Mouse (Mus musculus): ENCODE measurements around the gene Btnl10. TPM values are rescaled to one million over a fixed set of nuclear protein-coding genes. Genes with fewer than 3 reads are reported as not detected.

The Btnl10 gene
- polyA plus RNA-seq, 1 experiment from 2014 or later: 0.80 TPM

DNA sequence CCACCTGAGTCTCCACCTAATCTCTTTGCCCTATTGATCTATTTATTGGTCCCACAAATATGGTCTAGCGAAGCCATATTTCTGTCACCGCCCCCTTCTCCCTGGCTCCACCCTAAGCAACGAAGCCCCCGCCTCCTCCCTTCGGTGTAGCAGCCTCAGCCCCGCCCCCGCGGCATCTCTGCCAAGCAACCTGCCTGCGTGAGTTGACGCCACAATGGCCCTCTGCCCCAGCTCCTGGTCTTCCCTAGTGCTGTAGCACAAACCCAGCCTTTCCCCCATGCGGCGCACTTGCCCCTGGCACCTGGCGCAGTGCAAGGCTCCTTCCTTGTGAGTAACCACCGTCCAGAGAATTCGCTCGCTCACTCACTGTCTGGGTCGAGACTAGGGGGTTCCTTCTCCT, 45.8 kb downstream of the Btnl10 start:
- peaks cover 5% of the 10 kb centered on the region; the same call in 1 of the 2 replicates for H3K4me1 ChIP-seq (ENCODE audit: control insufficient read depth, insufficient read depth, low read length)
- peaks cover 20% of the 10 kb centered on the region for H3K27me3 ChIP-seq (ENCODE audit: control insufficient read depth, insufficient read depth, low read length)
- H3K36me3 ChIP-seq (ENCODE audit: control insufficient read depth, insufficient read depth, low read length): no peaks in the 10 kb centered on the region
- peaks cover 6% of the 10 kb centered on the region for H3K9me3 ChIP-seq (replicated peaks; ENCODE audit: control insufficient read depth, low read length)
- no peak overlapping the region for H3K4me2 ChIP-seq (ENCODE audit: low read depth, low read length)
- H3K27ac ChIP-seq (ENCODE audit: low read length): no peak overlapping the region
- no peak overlapping the region for H3K9ac ChIP-seq (ENCODE audit: low read length)
- ATAC-seq (ENCODE audit: insufficient read depth, low FRiP score): no peak
- H3K4me3 ChIP-seq (replicated peaks; ENCODE audit: low read length): no peak overlapping the region
- 37% methylated on average over 17 of the region's 17 CpGs for WGBS

DNA sequence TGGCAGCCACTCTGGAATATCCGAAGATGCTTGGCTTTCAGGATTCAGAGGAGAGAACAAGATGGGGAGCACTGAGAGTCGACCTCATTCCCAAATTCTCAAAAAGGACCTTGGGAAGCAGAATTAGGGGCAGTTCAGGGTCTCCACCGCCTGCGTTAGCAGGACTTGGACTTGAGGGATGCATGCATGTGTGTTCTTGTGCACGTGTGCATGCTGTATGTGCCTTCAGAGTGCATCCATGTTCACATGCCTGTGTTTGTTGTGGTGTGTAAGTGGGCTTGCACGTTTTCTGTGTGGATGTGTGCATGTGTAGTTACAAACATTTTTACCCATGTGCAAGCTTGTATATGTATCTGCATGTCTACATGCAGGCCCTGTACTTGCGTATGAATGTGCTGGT, 46.5 kb downstream of the Btnl10 start:
- Histone ChIP-seq H3K4me3 (replicated peaks; ENCODE audit: low read length) (no peak overlapping the region), H3K36me3 (ENCODE audit: control insufficient read depth, insufficient read depth, low read length) (no peaks in the 10 kb centered on the region), H3K27ac (ENCODE audit: low read length) (no peak overlapping the region), H3K4me2 (ENCODE audit: low read depth, low read length) (no peak overlapping the region), H3K9me3 (replicated peaks; ENCODE audit: control insufficient read depth, low read length) (peaks cover 6% of the 10 kb centered on the region), H3K9ac (ENCODE audit: low read length) (no peak overlapping the region), H3K4me1 (ENCODE audit: control insufficient read depth, insufficient read depth, low read length) (peaks cover 5% of the 10 kb centered on the region; the same call in 1 of the 2 replicates), H3K27me3 (ENCODE audit: control insufficient read depth, insufficient read depth, low read length) (peaks cover 20% of the 10 kb centered on the region)
- ATAC-seq (ENCODE audit: insufficient read depth, low FRiP score): no peak
- WGBS: 81% methylated on average over 7 of the region's 7 CpGs

DNA sequence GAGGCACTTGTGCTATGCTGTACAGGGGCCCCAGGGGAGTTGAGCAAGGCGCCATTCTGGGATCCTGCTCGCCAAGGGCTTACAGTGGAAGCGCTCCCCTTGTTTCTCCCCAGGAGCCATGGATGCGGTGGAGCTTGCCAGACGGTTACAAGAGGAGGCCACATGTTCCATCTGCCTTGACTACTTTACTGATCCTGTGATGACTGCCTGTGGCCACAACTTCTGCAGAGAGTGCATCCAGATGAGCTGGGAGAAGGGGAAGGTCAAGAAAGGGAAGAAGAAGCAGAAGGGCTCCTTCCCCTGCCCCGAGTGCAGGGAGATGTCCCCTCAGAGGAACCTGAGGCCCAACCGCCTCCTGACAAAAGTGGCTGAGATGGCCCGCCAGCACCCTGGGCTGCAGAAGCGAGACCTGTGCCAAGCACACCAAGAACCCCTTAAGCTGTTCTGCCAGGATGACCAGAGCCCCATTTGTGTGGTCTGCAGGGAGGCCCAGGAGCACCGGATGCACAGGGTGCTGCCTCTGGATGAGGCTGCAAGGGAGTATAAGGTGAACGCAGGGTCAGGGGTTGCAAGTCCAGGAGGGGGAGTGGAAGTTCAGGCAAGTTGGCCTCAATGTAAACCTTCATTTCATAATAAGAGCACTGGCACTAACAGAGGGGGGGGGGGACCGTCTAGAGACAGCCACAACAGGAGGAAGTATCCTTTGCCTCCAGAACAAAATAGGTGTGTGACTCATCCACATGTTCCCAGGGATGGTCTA, 47.5 kb downstream of the Btnl10 start:
- Histone ChIP-seq H3K9ac (ENCODE audit: low read length) (no peak overlapping the region), H3K27me3 (ENCODE audit: control insufficient read depth, insufficient read depth, low read length) (peaks cover 20% of the 10 kb centered on the region), H3K36me3 (ENCODE audit: control insufficient read depth, insufficient read depth, low read length) (no peaks in the 10 kb centered on the region), H3K4me3 (replicated peaks; ENCODE audit: low read length) (no peak overlapping the region), H3K4me1 (ENCODE audit: control insufficient read depth, insufficient read depth, low read length) (no peaks in the 10 kb centered on the region), H3K9me3 (replicated peaks; ENCODE audit: control insufficient read depth, low read length) (peaks cover 6% of the 10 kb centered on the region), H3K4me2 (ENCODE audit: low read depth, low read length) (no peak overlapping the region), H3K27ac (ENCODE audit: low read length) (no peak overlapping the region)
- ATAC-seq (ENCODE audit: insufficient read depth, low FRiP score): no peak
- 45% methylated on average over 12 of the region's 12 CpGs for WGBS

DNA sequence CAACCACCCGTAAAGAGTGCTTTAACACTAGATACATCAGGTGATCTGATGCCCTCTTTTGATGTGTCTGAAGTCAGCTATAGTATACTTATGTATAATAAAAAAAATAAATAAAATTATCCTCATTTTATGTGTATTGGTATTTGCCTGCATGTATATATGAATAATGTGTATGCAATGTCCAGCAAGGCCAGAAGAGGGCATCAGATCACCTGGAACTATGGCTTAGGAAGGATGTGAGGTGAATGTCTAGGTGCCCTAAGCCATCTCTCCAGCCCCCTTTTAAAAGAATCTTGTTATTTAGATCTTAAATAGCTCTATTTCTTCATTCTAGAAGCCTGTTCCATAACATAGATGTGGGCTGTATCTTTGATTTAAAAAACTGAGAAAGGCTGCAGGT, 49.6 kb downstream of the Btnl10 start:
- Histone ChIP-seq H3K9ac (ENCODE audit: low read length) (no peak overlapping the region), H3K9me3 (replicated peaks; ENCODE audit: control insufficient read depth, low read length) (no peaks in the 10 kb centered on the region), H3K4me1 (ENCODE audit: control insufficient read depth, insufficient read depth, low read length) (no peaks in the 10 kb centered on the region), H3K27me3 (ENCODE audit: control insufficient read depth, insufficient read depth, low read length) (peaks cover 10% of the 10 kb centered on the region), H3K27ac (ENCODE audit: low read length) (no peak overlapping the region), H3K4me2 (ENCODE audit: low read depth, low read length) (no peak overlapping the region), H3K4me3 (replicated peaks; ENCODE audit: low read length) (no peak overlapping the region), H3K36me3 (ENCODE audit: control insufficient read depth, insufficient read depth, low read length) (peaks cover 3% of the 10 kb centered on the region; the same call in 1 of the 2 replicates)
- 91% methylated on average over 1 of the region's 1 CpGs for WGBS
- ATAC-seq (ENCODE audit: insufficient read depth, low FRiP score): no peak

DNA sequence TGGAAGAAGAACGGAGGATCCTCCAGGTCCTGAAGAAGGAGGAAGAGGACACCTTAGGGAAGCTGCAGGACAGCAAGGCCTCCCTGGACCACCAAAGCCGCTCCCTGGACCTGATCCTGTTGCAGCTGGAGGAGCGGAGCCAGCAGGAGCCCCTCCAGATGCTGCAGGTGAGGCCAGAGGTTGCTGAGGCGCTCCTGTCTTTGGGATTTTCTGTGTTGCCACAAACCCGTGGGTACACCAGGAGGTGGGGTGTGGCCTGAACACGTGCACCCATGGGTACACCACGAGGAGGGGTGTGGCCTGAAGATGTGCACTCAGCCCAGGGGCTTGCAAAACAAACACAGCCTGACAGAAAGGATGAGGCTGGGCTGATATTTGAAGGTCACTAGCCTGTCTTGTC, 50.8 kb downstream of the Btnl10 start:
- no peak overlapping the region for H3K9ac ChIP-seq (ENCODE audit: low read length)
- no peak overlapping the region for H3K4me3 ChIP-seq (replicated peaks; ENCODE audit: low read length)
- no peak for ATAC-seq (ENCODE audit: insufficient read depth, low FRiP score)
- no peak overlapping the region for H3K27ac ChIP-seq (ENCODE audit: low read length)
- no peaks in the 10 kb centered on the region for H3K4me1 ChIP-seq (ENCODE audit: control insufficient read depth, insufficient read depth, low read length)
- H3K27me3 ChIP-seq (ENCODE audit: control insufficient read depth, insufficient read depth, low read length): peaks cover 4% of the 10 kb centered on the region
- no peaks in the 10 kb centered on the region for H3K9me3 ChIP-seq (replicated peaks; ENCODE audit: control insufficient read depth, low read length)
- no peak overlapping the region for H3K4me2 ChIP-seq (ENCODE audit: low read depth, low read length)
- peaks cover 3% of the 10 kb centered on the region; the same call in 1 of the 2 replicates for H3K36me3 ChIP-seq (ENCODE audit: control insufficient read depth, insufficient read depth, low read length)
- WGBS: 72% methylated on average over 7 of the region's 7 CpGs

DNA sequence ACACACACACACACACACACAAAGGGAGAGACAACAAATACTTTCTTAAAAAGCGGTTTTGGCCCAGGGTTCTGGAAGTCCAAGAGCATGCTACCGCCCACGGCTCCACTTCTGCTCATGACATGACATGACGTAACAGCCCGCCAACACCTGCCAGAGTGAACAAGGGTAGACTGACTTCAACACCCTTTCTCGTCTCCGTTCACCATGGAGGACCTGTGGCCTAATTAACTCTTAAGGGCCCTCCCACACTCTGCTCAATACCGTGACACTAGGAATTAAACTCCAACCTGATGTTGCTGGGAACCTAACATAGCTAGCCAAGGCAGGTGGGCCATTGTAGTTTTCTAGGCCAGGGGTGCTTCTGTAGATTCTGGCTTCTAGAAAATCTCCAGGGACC, 51.3 kb downstream of the Btnl10 start:
- H3K4me3 ChIP-seq (replicated peaks; ENCODE audit: low read length): no peak overlapping the region
- no peaks in the 10 kb centered on the region for H3K27me3 ChIP-seq (ENCODE audit: control insufficient read depth, insufficient read depth, low read length)
- H3K27ac ChIP-seq (ENCODE audit: low read length): no peak overlapping the region
- no peak overlapping the region for H3K9ac ChIP-seq (ENCODE audit: low read length)
- peaks cover 3% of the 10 kb centered on the region; the same call in 1 of the 2 replicates for H3K36me3 ChIP-seq (ENCODE audit: control insufficient read depth, insufficient read depth, low read length)
- no peaks in the 10 kb centered on the region for H3K4me1 ChIP-seq (ENCODE audit: control insufficient read depth, insufficient read depth, low read length)
- H3K9me3 ChIP-seq (replicated peaks; ENCODE audit: control insufficient read depth, low read length): no peaks in the 10 kb centered on the region
- peak; percentile 25; the same call in 1 of the 2 replicates for ATAC-seq (ENCODE audit: insufficient read depth, low FRiP score)
- no peak overlapping the region for H3K4me2 ChIP-seq (ENCODE audit: low read depth, low read length)
- 82% methylated on average over 8 of the region's 8 CpGs for WGBS

DNA sequence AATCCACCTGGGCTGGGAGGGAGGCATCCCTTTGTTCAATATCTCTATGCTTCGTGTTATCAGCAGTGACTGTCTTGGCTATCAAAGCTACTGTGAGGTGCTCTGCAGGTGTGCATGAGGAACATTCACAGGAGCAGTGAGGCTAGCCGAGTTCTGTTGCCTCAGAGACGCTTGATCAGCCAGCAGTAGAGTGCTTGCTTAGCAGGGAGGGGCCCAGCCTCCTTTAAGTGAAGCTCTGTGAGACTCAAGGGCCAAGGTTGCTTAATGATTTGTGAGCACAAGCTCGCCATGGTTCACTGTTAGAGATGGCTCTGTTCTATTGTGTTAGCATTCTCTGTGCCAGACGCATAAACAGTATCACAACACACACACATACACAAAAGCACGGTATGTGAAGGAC, 52.0 kb downstream of the Btnl10 start:
- Histone ChIP-seq H3K9ac (ENCODE audit: low read length) (no peak overlapping the region), H3K9me3 (replicated peaks; ENCODE audit: control insufficient read depth, low read length) (no peaks in the 10 kb centered on the region), H3K4me2 (ENCODE audit: low read depth, low read length) (no peak overlapping the region), H3K27me3 (ENCODE audit: control insufficient read depth, insufficient read depth, low read length) (no peaks in the 10 kb centered on the region), H3K4me1 (ENCODE audit: control insufficient read depth, insufficient read depth, low read length) (no peaks in the 10 kb centered on the region), H3K4me3 (replicated peaks; ENCODE audit: low read length) (no peak overlapping the region), H3K36me3 (ENCODE audit: control insufficient read depth, insufficient read depth, low read length) (peaks cover 4% of the 10 kb centered on the region; the same call in 1 of the 2 replicates), H3K27ac (ENCODE audit: low read length) (no peak overlapping the region)
- ATAC-seq (ENCODE audit: insufficient read depth, low FRiP score): no peak
- WGBS: 52% methylated on average over 6 of the region's 6 CpGs

DNA sequence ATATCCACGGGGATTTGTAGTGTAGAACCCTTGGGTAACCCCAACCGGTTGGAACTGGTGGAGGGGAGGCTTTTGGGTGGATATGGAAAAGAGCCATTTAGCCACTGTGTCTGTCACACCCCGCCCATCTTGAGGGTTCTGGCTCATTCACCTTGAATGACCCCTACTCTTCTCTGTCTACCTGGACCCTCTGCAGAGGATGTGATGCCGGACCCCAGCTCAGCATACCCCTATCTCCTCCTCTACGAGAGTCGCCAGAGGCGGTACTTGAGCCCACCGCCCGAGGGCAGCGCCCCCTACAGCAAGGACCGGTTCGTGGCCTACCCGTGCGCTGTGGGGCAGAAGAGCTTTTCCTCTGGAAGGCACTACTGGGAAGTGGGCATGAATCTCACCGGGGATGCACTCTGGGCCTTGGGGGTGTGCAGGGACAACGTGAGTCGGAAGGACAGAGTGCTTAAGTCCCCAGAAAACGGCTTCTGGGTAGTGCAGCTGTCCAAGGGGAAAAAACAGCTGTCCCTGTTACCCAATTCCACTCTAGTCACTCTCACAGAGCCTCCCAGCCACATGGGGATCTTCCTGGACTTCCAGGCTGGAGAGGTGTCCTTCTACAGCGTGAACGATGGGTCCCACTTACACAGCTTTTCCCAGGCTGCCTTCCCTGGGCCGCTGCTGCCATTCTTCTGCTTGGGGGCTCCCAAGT, 53.3 kb downstream of the Btnl10 start:
- Histone ChIP-seq H3K36me3 (ENCODE audit: control insufficient read depth, insufficient read depth, low read length) (peaks cover 6% of the 10 kb centered on the region; the same call in 1 of the 2 replicates), H3K27ac (ENCODE audit: low read length) (no peak overlapping the region), H3K4me3 (replicated peaks; ENCODE audit: low read length) (no peak overlapping the region), H3K4me1 (ENCODE audit: control insufficient read depth, insufficient read depth, low read length) (no peaks in the 10 kb centered on the region), H3K4me2 (ENCODE audit: low read depth, low read length) (no peak overlapping the region), H3K27me3 (ENCODE audit: control insufficient read depth, insufficient read depth, low read length) (no peaks in the 10 kb centered on the region), H3K9me3 (replicated peaks; ENCODE audit: control insufficient read depth, low read length) (no peaks in the 10 kb centered on the region), H3K9ac (ENCODE audit: low read length) (no peak overlapping the region)
- ATAC-seq (ENCODE audit: insufficient read depth, low FRiP score): no peak
- 88% methylated on average over 21 of the region's 21 CpGs for WGBS

DNA sequence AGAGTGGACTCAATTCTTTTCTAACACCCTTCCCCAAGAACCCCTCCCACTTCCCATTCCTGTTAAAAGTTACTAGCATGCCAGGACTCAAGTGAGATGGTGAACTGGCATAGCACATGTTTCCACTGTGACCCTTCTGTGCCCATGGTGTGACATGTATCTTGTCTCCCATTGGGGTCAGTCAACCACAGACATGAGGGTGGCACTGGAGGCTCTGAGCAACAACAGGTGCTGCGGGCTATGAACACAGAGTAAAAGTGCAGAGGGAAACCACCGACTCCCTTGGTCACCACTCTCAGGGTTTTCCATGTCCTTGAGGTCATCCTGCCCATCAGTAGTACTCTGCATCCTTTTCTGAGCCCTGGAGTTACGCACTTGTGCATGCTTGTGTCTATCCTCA, 54.1 kb downstream of the Btnl10 start:
- Histone ChIP-seq H3K36me3 (ENCODE audit: control insufficient read depth, insufficient read depth, low read length) (peaks cover 6% of the 10 kb centered on the region; the same call in 1 of the 2 replicates), H3K27ac (ENCODE audit: low read length) (no peak overlapping the region), H3K4me3 (replicated peaks; ENCODE audit: low read length) (no peak overlapping the region), H3K9ac (ENCODE audit: low read length) (no peak overlapping the region), H3K4me1 (ENCODE audit: control insufficient read depth, insufficient read depth, low read length) (no peaks in the 10 kb centered on the region), H3K4me2 (ENCODE audit: low read depth, low read length) (no peak overlapping the region), H3K9me3 (replicated peaks; ENCODE audit: control insufficient read depth, low read length) (no peaks in the 10 kb centered on the region), H3K27me3 (ENCODE audit: control insufficient read depth, insufficient read depth, low read length) (no peaks in the 10 kb centered on the region)
- 89% methylated on average over 3 of the region's 3 CpGs for WGBS
- ATAC-seq (ENCODE audit: insufficient read depth, low FRiP score): no peak
